Mouse (Mus musculus) E14TG2a.4 (cell line): ENCODE measurements at regions not wholly inside any gene's neighbourhood (a gene's known extent, or its start where the extent isn't known, plus 50 kb on each side); places are given as distances from the start of the nearest gene placed in this dataset.

ENCODE experiments used
- CTCF ChIP-seq: conservative IDR thresholded peaks from 2 replicates; pipeline ENCODE4 v1.5.1; 2014; ENCODE audit warnings: low read length
- NANOG ChIP-seq: IDR thresholded peaks from 2 replicates; pipeline ENCODE4 v1.6.1; 2014; ENCODE audit warnings: borderline replicate concordance, low read length, mixed read lengths

GRCm38 (mm10) chr13:5728808-5729207 is 132.5 kb upstream of the Klf6 start:
- TF ChIP-seq CTCF (no peak), NANOG (peak; percentile 74; the same call in 1 of the 2 replicates)
